Mouse (Mus musculus) gastrocnemius, postnatal 14 days (tissue): ENCODE data around the gene Cdkl3. TPM values are rescaled to one million over a fixed set of nuclear protein-coding genes. Genes with fewer than 3 reads are reported as not detected.

ENCODE experiments used
- DNase-seq: peaks from one replicate; pipeline ENCODE4 v3.0.0; 2021; ENCODE audit warnings: mixed read lengths
- intact Hi-C: fragments of 180-260 bp; cut with DNase I; formaldehyde crosslinking; loops from one replicate; pipeline ENCODE4 v1.15.1; 2025; ENCODE audit warnings: low total_unique reads
- long read RNA-seq, 2 experiments: library from polyadenylated mRNA; stranded (forward); transcript quantifications; one replicate each; pipeline ENCODE4 v2.0.0; 2021
- total RNA-seq, 2 experiments: library from RNA; stranded (reverse); gene quantifications; 2 replicates each; pipeline ENCODE4 v1.2.3; 2021

The Cdkl3 gene
- 1 to 10 TPM; 2.8 to 4.2 TPM for total RNA-seq
- long read RNA-seq, experiment 1, partial matches to known transcripts = 1 of 5 reads
- long read RNA-seq, experiment 1, other reads (novel, unspliced or antisense) = 4 of 5 reads
- long read RNA-seq, experiment 2, partial matches to known transcripts = 1 of 5 reads
- long read RNA-seq, experiment 2, other reads (novel, unspliced or antisense) = 4 of 5 reads

DNA sequence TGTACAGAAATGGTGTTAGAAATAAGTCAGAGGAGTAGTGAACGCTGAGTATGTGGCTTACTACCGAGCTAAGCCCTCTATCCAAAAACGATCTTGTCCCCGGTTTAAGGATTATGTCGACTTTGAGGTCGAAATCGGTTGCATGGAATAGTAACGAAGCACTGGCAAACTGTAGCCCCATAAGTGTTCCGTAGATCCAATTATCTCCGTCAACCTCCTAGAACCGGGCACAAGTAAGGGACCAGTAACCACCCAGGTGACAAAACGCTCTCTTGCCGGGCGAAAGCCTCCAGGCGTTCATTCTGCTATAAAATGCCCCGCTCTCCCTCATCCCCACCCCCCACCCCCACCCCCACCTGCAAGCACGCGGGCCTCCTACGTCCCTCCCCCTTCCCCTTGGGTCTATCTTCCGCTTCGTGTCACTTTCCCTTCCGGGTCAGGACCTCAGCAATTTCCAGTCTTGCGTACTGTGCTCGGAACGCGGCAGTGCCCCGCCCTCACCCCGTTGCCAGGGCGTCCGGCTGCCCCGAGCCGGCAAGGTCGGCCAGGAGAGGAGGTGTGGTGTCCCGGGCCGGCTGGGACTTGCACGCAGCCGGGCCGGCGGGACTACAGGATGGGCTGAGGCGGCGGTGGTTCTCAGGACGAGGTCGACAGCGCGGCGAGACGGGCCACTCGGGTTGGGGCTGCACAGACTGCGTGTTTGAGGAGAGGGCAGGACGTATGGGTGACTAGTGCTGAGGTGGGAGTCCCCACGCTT lies at the start of gene Cdkl3:
Gene Cdkl3 (plus strand): TSS at position 450 of the 757 bp plus-strand sequence.
- intact Hi-C loops = no loop called here

DNA sequence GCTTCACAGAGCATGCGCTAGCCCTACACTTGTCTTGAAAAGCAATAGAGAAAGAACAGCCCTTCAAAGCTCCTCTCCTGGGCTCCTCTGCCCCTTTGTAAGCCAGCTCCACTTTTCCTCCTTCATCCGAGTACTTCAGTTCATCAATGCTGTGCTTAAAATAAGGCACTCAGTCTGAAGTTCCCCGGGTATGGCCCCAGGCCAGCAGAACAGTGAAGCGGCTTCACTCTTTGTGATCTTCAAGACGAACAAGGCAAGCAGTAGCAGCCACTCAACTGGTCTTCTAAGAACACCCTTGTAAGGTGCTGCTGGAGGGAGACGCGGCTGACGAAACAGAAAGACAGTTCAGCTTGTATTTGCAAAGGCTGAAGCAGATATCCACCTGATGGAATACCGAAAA lies 47.9 kb upstream of the Cdkl3 start:
- intact Hi-C loops = no loop called here
- DNase-seq = no peak

More for the DNA sequence above, at the start of gene Cdkl3:
- peak; percentile 95 for DNase-seq

DNA sequence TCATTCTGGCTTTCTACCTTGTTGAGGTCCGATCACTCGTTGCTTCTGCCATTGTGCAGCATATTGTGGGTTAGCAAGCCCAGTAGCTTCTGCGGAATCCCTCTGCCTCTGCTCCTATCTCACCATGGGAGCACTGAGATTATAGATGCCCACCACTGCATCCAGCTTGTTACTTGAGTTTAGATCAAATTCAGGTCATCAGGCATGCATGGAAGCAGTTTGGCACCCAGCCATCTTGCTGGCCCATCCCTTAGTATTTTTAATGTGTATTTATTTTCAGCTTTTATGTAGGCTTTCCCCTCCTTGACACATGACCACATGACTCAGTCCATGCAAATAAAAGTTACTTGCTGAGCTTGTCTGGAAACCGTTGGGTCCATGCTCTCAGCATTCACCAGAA lies 46.3 kb upstream of the Cdkl3 start:
- intact Hi-C loops = no loop called here
- no peak for DNase-seq

DNA sequence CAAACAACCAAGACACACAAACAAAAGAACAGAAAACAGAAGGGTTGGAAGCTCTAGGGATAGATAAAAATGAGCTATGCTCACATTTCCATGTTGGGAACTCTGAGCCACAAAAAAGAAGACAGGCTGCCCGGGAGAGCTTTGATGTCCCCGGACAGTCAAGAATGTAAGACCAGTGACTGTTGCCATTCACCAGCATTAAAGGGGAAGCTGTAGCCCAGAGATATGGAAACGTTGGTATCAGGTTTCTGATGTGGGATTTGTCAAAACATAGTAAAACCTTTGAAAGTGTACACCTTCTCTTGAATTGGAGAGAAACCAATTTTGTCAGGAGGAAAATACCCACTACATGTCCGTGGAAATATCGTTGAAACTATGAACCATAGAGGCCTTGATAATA lies 44.5 kb upstream of the Cdkl3 start:
- DNase-seq = no peak
- intact Hi-C loops = no loop called here

DNA sequence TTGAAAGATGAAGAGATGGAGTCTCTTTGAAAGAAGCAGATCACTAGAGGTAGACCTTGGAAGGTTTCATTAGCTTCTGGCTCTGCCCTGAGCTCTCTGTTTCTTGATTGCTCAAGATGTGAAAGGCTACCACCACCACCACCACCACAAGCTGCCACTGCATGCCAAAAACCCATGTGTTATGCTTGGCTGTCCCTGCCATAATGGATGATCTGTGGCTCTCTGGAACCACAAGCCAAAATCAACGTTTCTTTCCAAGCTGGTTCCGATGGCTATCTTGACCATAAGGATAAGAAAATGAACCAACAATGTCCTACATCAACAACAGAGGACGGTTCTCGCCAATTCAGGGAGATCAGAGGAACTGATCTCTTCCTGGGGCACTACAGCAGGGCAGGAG lies 44.0 kb upstream of the Cdkl3 start:
- intact Hi-C loops = loop anchor here (5.0 kb wide), 1 partner anchor 103 kb away; the partner anchor contains the start of gene Jade2
- no peak for DNase-seq

DNA sequence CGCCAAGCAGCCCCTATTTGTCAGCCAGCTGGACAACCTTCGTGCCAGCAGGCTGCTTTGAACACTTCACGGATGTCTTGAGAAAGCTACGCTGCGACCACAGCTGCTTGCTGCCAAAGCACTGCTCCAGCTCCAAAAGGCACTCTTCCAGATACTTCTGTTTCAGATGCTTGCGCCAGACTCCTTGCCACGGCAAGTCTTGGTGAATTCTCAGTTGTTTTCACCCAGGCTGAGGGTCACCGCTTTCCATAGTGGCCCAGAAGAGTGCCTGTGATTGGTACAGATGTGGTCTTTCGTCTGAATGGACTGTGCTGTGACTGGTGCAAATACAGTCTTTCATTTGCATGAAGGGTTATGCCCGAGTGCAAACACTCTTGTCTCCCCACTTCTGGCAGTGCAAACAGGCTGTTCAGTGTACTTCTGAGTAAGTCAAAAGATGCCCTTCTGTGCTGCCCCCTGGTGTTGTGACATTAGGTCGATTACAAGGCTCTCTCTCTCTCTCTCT lies 43.0 kb upstream of the Cdkl3 start:
- peak; percentile 38 for DNase-seq
- intact Hi-C loops = loop anchor here (5.0 kb wide), 1 partner anchor 104 kb away; the partner anchor contains the start of gene Jade2

DNA sequence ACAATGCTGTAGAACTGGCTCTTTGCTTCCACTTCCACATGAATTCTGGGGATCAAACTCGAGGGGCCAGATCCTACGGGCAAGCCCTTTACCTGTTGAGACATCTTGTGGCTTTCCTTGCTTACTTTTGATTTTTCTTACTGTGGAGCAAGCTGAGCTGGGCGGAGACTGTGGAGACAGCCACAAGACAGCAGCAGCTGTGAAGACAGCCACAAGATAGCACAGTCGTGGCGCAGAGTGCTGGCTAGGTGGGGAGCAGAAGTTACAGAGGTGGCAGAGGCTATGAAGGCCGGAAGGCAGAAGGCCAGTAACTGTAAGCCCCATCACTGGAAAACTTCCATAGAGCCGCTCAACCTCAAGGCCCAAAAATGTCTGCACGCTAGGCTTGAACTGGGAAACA lies 42.3 kb upstream of the Cdkl3 start:
- intact Hi-C loops = loop anchor here (5.0 kb wide), 1 partner anchor 104 kb away; the partner anchor contains the start of gene Jade2
- no peak for DNase-seq

DNA sequence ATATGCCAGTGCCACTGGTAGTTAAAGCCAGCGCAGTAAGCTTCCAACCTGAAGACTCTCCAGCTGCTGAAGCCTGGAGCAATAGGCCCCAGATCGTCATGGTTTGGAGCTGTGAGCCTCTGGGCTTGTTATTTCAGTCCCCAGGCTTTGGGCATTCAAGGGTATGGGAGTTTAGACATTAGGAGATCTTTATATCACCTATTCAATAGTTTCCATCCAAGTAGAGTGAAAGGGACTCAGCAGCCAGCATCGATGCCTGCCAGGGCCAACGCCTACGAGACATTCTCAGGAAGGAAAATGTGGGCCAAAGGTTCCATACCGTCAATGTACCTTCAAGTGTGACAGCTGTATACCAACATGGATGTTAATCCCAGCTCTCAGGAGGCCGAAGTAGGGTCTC lies 41.7 kb upstream of the Cdkl3 start:
- DNase-seq = no peak
- intact Hi-C loops = loop anchor here (5.0 kb wide), 1 partner anchor 105 kb away; the partner anchor contains the start of gene Jade2

DNA sequence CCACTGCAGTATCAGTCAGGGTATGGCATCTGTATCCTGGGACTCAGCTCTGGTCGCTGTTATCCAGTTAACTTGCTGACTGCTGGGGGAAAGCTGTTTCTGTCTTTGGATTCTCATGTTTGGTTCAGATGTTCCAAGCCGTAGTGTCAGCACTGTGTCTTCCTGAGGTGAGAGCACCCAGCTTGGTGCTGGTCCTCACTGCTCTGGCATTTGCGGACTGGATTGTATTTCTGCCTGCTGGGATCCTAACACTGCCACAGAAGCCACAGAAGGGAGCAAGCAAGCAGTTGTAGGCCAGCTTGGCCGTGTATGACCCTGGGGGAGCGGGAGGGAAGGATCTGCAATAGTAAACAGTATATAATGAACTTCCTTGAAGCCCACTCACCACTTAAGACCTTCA lies 37.4 kb upstream of the Cdkl3 start:
- no peak for DNase-seq
- intact Hi-C loops = loop anchor here (5.0 kb wide), 1 partner anchor 144 kb away; no protein-coding TSS in a partner anchor

DNA sequence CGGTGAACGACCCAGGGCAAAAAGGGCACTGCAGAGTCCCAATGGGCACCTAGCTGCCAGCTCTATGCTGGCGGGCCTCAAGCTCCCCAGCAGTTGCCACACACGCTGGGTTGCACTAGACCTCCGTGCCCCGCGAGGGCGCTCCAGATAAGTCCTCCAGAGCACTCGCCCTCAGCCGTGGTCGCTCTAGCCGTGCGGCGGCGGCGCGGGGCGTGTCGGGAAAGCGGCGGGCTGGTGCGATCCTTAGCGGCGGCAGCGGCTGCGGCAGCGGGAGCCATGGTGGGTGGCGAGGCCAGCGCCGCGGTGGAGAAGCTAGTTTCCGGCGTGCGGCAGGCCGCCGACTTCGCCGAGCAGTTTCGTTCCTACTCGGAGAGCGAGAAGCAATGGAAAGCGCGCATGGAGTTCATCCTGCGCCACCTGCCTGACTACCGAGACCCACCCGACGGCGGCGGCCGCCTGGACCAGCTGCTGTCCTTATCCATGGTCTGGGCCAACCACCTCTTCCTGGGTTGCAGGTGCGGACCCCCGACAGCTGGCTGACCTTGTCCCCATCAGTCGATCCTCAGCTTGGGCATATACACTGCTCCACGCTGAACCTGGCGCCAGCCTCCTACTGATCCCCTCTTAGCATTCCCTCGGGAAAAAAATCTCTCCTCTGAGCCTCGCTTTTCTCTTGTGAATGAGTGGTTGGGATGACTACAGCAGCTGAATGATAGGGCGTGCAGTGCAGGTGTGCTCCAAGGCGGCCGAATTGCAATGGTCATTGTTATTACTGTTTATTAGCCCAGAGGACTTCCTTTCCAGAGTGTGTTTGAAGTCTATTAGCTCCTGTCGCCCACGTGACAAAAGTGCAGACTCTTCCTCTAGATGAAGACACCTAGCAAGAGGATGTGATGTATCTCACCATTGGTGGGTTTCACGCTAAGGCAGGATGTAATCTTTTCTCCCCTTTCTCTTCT lies 36.3 kb upstream of the Cdkl3 start, which contains the start of gene Cdkn2aipnl:
Gene Cdkn2aipnl (plus strand): TSS at position 219 of the 959 bp plus-strand sequence.
- intact Hi-C loops = loop anchor here (5.0 kb wide), 1 partner anchor 145 kb away; no protein-coding TSS in a partner anchor
- DNase-seq = peak; percentile 96

DNA sequence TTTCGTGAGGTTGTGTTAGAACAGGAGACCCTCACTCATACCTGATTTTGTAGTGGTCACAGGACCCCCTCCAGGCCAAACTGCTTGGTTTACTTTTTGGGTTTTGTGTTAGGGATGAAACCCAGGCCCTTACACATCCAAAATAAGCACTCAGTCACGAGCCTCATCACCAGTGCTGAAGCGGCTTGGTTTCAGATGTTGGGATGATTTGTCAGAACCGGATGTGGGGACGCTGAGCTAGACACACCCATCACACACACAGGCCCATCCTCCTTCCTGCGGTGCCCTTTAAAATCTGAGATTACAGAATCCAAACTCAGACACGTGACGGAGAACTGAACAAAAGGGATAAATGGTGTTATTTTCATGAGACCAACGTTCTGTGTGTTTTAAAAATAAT lies 35.1 kb upstream of the Cdkl3 start:
- no peak for DNase-seq
- intact Hi-C loops = loop anchor here (5.0 kb wide), 1 partner anchor 147 kb away; no protein-coding TSS in a partner anchor

DNA sequence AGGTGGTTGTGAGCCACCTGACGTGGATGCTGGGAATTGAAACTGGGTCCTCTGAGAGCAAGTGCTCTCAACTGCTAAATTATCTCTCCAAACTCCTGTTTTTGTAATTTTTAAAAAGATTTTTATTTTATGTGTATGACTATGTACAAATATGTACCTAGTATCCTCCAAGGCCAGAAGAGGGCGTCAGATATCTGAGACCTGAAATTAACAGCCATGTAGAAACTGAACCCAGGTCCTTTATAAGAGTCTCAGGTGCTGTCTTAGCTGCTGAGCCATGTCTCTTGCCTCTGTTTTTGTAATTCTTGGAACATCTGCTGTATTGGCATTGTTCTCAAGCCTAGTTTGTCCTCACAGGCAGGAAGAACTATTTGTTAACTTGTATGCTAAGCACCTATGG lies 34.5 kb upstream of the Cdkl3 start:
- no peak for DNase-seq
- intact Hi-C loops = loop anchor here (5.0 kb wide), 1 partner anchor 147 kb away; no protein-coding TSS in a partner anchor

DNA sequence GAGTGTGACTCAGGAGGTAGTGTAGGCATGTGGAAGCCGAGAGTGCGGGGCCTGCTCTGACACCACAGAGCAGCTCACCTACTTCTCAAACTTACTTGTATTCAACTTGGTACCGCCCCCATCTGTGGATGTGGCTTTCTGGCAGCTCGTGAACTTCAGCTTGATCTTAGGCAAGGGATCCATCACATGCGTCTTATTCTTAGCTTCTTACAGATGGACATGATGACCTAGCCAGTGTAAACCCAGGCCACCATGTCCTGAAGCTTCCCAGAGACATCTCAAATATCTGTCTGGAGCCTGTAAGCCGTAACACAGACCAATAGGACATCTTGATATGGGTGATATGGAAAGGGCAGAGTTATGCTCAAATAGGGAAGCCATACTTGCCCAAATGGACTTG lies 32.4 kb upstream of the Cdkl3 start:
- intact Hi-C loops = no loop called here
- DNase-seq = no peak

DNA sequence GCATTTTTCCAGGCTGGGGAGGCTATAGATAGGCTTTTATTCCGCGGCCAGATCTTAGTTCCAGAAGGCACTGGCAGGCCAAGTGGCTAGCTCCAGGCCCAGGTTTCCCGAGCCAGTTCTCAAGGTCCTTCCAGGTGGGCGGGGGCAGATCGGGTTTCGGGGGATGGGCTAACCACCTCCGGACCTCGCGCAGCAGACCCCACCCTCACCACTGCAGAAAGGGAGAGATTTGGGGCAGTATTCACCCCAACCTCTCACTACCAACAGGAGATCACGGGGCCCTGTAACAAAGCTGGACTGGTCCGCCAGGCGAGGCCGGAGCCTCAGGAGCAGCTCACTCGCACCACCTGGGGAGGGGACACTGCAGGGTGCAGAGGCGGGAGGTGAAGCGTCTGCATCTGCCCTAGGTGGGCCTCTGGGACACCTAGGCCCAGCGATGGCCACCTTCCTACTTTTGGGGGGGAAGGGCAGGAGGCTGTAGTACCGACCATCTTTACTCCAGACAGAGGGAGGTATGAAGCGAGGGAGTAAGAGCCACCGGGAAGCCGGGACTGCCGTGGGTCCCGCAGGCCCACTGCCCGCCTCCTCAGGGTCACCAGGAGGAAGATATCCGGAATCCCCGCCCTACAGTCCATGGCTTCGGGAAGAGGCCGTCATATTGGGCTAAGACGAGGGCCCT lies 4.3 kb upstream of the Cdkl3 start:
- intact Hi-C loops = no loop called here
- peak; percentile 84 for DNase-seq

DNA sequence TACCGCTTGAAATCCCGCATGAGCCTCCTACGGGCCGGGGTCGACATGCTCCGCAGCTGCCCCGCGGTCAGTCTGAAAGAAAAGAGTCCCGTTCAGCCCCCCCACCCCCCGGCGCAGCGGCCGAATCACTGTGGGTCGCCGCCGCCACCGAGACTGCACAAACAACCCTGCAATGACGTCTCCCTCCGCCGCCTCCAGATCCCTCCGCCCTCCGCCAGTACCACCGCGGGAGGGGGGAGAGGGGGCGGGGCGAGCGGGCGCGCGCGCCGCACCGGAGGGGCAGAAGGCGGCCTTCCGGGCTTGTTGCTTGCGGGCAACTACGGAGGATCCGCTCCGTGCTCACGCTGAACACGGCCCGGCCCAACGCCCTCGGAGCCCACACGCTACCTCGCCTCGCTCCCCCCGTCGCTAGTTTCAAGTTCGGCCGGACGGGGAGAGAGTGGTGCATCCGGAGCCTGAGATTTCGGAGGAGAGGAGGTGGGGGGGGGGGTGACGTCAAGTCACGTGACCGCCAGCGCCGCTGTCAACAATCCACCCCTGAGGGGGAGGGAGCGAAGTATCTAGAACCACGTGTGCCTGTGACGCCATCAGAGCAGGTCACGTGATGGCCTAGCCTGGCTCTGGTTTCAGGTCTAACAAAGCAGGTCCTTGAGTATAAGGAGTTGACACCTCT lies 3.6 kb upstream of the Cdkl3 start, which contains the start of gene Ube2b:
Gene Ube2b (minus strand): TSS at position 473 of the 673 bp plus-strand sequence.
- DNase-seq = peak; percentile 95
- intact Hi-C loops = no loop called here

DNA sequence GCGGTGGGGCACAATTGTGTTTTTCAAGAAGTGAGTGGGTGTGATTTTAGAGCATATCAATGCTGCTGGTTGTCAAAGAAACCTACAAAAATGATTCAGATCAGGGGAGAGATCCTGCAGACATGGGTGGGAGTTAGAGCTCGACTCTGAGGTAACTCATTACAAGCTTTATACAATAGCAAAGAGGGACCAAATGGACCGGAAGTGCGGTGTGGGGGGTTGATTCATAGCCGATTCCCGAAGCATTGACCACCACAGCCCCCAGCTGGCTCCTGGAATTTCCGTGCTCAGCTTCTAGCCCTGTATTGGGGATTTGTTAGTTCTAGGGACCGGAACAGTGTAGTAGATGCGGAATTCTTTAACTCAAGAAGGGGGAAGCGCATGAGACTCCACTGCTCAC lies 2.7 kb upstream of the Cdkl3 start:
- intact Hi-C loops = no loop called here
- DNase-seq = no peak

DNA sequence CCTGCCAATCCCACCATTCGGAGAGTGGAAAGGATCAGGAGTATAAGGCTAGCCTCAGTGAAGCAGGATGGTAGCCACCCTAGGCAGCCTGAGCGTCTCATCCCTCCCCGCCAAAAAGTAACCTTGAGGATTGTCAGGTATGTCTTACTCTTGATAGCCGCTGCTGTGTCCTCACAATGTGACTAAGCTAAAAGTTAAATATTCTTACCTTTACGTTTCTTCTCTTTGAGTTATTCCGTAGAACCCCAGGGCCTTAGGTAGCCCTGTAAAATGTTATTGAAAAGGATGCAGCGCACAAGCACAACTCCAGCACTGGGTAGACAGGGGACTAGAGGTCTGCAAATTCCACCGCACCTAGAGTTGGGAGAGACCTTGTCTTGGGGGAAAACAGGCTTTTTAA lies 2.2 kb upstream of the Cdkl3 start:
- DNase-seq = no peak
- intact Hi-C loops = no loop called here

DNA sequence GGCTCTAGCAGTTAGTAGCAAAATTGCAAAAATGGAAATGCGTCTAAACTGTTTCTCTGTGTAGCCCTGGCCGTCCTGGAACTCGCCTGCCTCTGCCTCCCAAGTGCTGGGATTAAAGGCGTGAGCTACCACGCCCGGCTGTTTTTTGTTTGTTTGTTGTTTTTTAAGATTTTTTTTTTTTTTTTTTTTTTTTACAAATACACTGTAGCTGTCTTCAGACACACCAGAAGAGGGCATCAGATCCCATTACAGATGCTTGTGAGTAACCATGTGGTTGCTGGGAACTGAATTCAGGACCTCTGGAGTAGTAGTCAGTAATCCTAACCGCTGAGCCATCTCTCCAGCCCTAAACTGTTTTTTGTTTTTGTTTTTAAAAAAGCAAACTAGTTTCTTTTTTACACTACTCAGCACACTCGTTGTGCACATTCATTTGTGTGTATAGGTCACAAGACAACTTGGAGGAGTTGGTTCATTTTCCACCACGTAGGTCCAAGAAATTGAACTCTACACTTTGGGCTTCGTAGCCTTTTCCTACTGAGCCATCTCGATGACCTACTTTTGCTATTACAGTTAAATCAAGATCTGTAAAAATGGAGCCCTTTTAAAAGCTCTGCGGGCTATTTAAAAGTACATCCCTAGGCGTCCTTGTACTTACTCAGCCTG lies 1.0 kb upstream of the Cdkl3 start:
- DNase-seq = no peak
- intact Hi-C loops = no loop called here
